ENCODE assay signal across 16 mouse cellular contexts in the genomic region with DNA sequence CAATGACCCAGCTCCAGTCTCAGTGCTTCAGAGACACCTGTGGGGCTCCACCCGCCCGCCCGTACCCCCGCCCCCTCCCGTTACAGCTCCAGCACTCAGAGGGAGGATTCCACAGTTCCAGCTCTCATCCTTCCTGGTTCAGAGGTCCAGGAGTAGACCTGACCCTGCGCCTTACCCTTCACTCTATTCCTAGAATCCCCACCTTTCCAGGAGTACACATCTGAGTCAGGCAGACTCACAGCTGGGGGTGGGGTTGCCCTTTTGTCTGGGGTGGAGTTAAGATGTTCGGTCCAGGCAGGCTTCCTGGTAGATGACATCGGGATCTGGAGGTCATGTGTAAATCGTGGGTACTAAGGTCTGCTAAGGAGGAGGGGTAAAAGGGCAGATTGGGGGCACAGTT. TPM values are rescaled to one million over a fixed set of nuclear protein-coding genes. Genes with fewer than 3 reads are reported as not detected.
"Had no signal": no experiment of that assay in that cellular context is flagged by ENCODE, and none has a peak within 500 bp of the region (broad histone marks: within the 10 kb centered on the region; RNA-seq: fewer than 3 reads in every experiment).

No protein-coding gene starts in this region.

- H3K27ac ChIP-seq: left cerebral cortex, adult 2 months; limb, embryonic 10.5 days; liver, embryonic 15.5 days; stomach, embryonic 15.5 days had no signal

- H3K9me3 ChIP-seq: limb, embryonic 10.5 days; liver, embryonic 15.5 days; midbrain, embryonic 10.5 days; stomach, embryonic 15.5 days had no signal

- H3K4me2 ChIP-seq: liver, embryonic 11.5 days; liver, embryonic 15.5 days; stomach, embryonic 15.5 days had no signal

- DNase-seq: kidney, adult 11 months; kidney, postnatal 10 days; lung, adult 2 months; lung, postnatal 36 days; spleen, adult 18-20 months; thymus, postnatal 36 days had no signal

- H3K4me1 ChIP-seq: liver, embryonic 15.5 days had no signal

- H3K9ac ChIP-seq: liver, embryonic 15.5 days; stomach, embryonic 15.5 days had no signal

- ATAC-seq: lung, postnatal 0 days; midbrain, embryonic 16.5 days had no signal

- H3K4me3 ChIP-seq: left cerebral cortex, adult 2 months; limb, embryonic 10.5 days; liver, embryonic 15.5 days; midbrain, embryonic 10.5 days; stomach, embryonic 15.5 days had no signal

- H3K36me3 ChIP-seq: limb, embryonic 10.5 days; liver, embryonic 15.5 days; midbrain, embryonic 10.5 days; stomach, embryonic 15.5 days had no signal

RNA-seq across cellular contexts. Expression of a gene that starts 11.7 kb away (rescaled TPM):
- total RNA-seq: megakaryocyte progenitor cell, adult 5-6 weeks had no signal
- polyA plus RNA-seq: limb, embryonic 10.5 days; liver, embryonic 15.5 days; thymus, postnatal 0 days had no signal
